ENCODE assay signal across 23 mouse cellular contexts in the genomic region with DNA sequence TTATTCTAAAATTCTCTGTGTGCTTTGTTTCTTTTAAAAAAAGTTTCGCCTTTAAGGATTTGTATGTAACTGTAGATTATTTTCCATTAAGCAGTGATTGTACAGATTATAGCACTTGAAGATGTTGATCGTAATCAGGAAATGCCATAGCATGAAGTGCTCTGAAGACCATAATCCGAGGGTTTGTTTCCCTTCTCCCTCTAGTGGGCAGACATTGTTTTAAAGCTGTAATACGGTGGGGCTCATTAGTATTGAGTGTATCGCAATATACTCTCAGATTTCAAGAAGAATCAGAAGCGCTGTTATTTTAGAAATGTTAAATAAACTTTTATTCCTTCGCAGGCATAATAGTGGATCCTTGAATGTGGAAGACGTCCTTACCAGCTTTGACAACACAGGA. TPM values are rescaled to one million over a fixed set of nuclear protein-coding genes. Genes with fewer than 3 reads are reported as not detected.
DNase-seq lines count a peak whose midpoint lies in the region; ATAC-seq and TF ChIP-seq lines count a peak whose summit lies in the region.
"Had no signal": no experiment of that assay in that cellular context is flagged by ENCODE, and none has a peak within 500 bp of the region (broad histone marks: within the 10 kb centered on the region; RNA-seq: fewer than 3 reads in every experiment).

No protein-coding gene starts in this region.

- WGBS in forebrain, postnatal 0 days, result 79% methylated on average over 8 of the region's 8 CpGs
- 85% methylated on average over 8 of the region's 8 CpGs for WGBS in forebrain, embryonic 11.5 days
- WGBS in kidney, postnatal 0 days, result 78% methylated on average over 8 of the region's 8 CpGs
- 89% methylated on average over 8 of the region's 8 CpGs for WGBS in midbrain, embryonic 11.5 days
- WGBS in midbrain, embryonic 10.5 days, result 91% methylated on average over 8 of the region's 8 CpGs
- 79% methylated on average over 8 of the region's 8 CpGs for WGBS in stomach, postnatal 0 days

- no peaks in the 10 kb centered on the region for H3K9me3 ChIP-seq in forebrain, postnatal 0 days (ENCODE audit: low read length)
- no peaks in the 10 kb centered on the region for H3K9me3 ChIP-seq in forebrain, embryonic 11.5 days (ENCODE audit: control insufficient read depth, low read length)
- H3K9me3 ChIP-seq in kidney, postnatal 0 days (replicated peaks; ENCODE audit: low read length), result no peaks in the 10 kb centered on the region
- H3K9me3 ChIP-seq in midbrain, embryonic 11.5 days (ENCODE audit: control insufficient read depth, low read length), result no peaks in the 10 kb centered on the region
- H3K9me3 ChIP-seq in midbrain, embryonic 10.5 days (replicated peaks), result no peaks in the 10 kb centered on the region
- H3K9me3 ChIP-seq in stomach, postnatal 0 days (ENCODE audit: control insufficient read depth, low read length), result no peaks in the 10 kb centered on the region
- H3K9me3 ChIP-seq: embryonic facial prominence, embryonic 10.5 days; G1E; heart, embryonic 12.5 days; hindbrain, embryonic 12.5 days; midbrain, embryonic 13.5 days had no signal

- no peak overlapping the region for H3K9ac ChIP-seq in forebrain, postnatal 0 days
- no peak overlapping the region for H3K9ac ChIP-seq in forebrain, embryonic 11.5 days (ENCODE audit: low read length)
- no peak overlapping the region for H3K9ac ChIP-seq in kidney, postnatal 0 days (ENCODE audit: low read depth, low read length)
- no peak overlapping the region for H3K9ac ChIP-seq in midbrain, embryonic 11.5 days (ENCODE audit: low read length)
- H3K9ac ChIP-seq in stomach, postnatal 0 days (ENCODE audit: low read length), result no peak overlapping the region
- H3K9ac ChIP-seq: heart, embryonic 12.5 days; hindbrain, embryonic 12.5 days; liver, embryonic 14.5 days; midbrain, embryonic 13.5 days had no signal

- no peak overlapping the region for H3K4me2 ChIP-seq in forebrain, postnatal 0 days (ENCODE audit: low read depth)
- no peak overlapping the region for H3K4me2 ChIP-seq in forebrain, embryonic 11.5 days (ENCODE audit: low read depth, low read length, severe bottlenecking)
- H3K4me2 ChIP-seq in kidney, postnatal 0 days (ENCODE audit: low read length), result no peak overlapping the region
- H3K4me2 ChIP-seq in midbrain, embryonic 11.5 days, result no peak overlapping the region
- no peak overlapping the region for H3K4me2 ChIP-seq in stomach, postnatal 0 days (replicated peaks; ENCODE audit: low read depth)
- H3K4me2 ChIP-seq: heart, embryonic 12.5 days; hindbrain, embryonic 12.5 days; midbrain, embryonic 13.5 days had no signal

- peak; percentile 58 for TF ChIP-seq CTCF in forebrain, postnatal 0 days (IDR thresholded peaks at IDR 0.05; ENCODE audit: low read depth)
- TF ChIP-seq CTCF in kidney, postnatal 0 days (IDR thresholded peaks at IDR 0.05; ENCODE audit: low read depth), result peak; percentile 54; the same call in 1 of the 2 replicates
- TF ChIP-seq CTCF in stomach, postnatal 0 days (IDR thresholded peaks at IDR 0.05; ENCODE audit: low read depth), result peak; percentile 55

- no peaks in the 10 kb centered on the region for H3K27me3 ChIP-seq in forebrain, postnatal 0 days (ENCODE audit: insufficient read depth, low read length)
- no peaks in the 10 kb centered on the region for H3K27me3 ChIP-seq in forebrain, embryonic 11.5 days (ENCODE audit: control insufficient read depth, insufficient read depth, low read length)
- no peaks in the 10 kb centered on the region for H3K27me3 ChIP-seq in kidney, postnatal 0 days (ENCODE audit: insufficient read depth, low read length)
- H3K27me3 ChIP-seq in midbrain, embryonic 11.5 days (ENCODE audit: control insufficient read depth, insufficient read depth, low read length), result no peaks in the 10 kb centered on the region
- peaks cover 4% of the 10 kb centered on the region for H3K27me3 ChIP-seq in midbrain, embryonic 10.5 days (ENCODE audit: low read depth, poor library complexity, severe bottlenecking)
- H3K27me3 ChIP-seq in stomach, postnatal 0 days (ENCODE audit: control insufficient read depth, insufficient read depth, low read length), result no peaks in the 10 kb centered on the region
- H3K27me3 ChIP-seq: heart, embryonic 12.5 days; hindbrain, embryonic 12.5 days; midbrain, embryonic 13.5 days had no signal

- H3K4me3 ChIP-seq in forebrain, postnatal 0 days (ENCODE audit: low read depth, low read length), result no peak overlapping the region
- H3K4me3 ChIP-seq in forebrain, embryonic 11.5 days (ENCODE audit: low read depth, low read length), result no peak overlapping the region
- H3K4me3 ChIP-seq in kidney, postnatal 0 days (replicated peaks; ENCODE audit: low read depth, low read length), result no peak overlapping the region
- no peak overlapping the region for H3K4me3 ChIP-seq in midbrain, embryonic 11.5 days (ENCODE audit: low read depth, low read length)
- H3K4me3 ChIP-seq in midbrain, embryonic 10.5 days, result no peak overlapping the region
- H3K4me3 ChIP-seq in stomach, postnatal 0 days (ENCODE audit: low read depth, low read length), result no peak overlapping the region
- H3K4me3 ChIP-seq: embryonic facial prominence, embryonic 10.5 days; heart, embryonic 12.5 days; hindbrain, embryonic 12.5 days; midbrain, embryonic 13.5 days had no signal

- no peak for TF ChIP-seq EP300 in stomach, postnatal 0 days (optimal IDR thresholded peaks at IDR 0.05)

- H3K4me1 ChIP-seq in forebrain, postnatal 0 days (ENCODE audit: insufficient read depth), result no peaks in the 10 kb centered on the region
- no peaks in the 10 kb centered on the region for H3K4me1 ChIP-seq in forebrain, embryonic 11.5 days (replicated peaks; ENCODE audit: control insufficient read depth, insufficient read depth, low read length)
- H3K4me1 ChIP-seq in kidney, postnatal 0 days (replicated peaks; ENCODE audit: insufficient read depth, low read length), result no peaks in the 10 kb centered on the region
- H3K4me1 ChIP-seq in midbrain, embryonic 11.5 days (ENCODE audit: control insufficient read depth, insufficient read depth, low read length), result no peaks in the 10 kb centered on the region
- H3K4me1 ChIP-seq in midbrain, embryonic 10.5 days, result 0 out of 2 replicates have a peak, but pooled peaks cover 2% of the 10 kb centered on the region
- H3K4me1 ChIP-seq in stomach, postnatal 0 days (replicated peaks; ENCODE audit: control insufficient read depth, insufficient read depth), result no peaks in the 10 kb centered on the region
- H3K4me1 ChIP-seq: heart, embryonic 12.5 days; hindbrain, embryonic 12.5 days; midbrain, embryonic 13.5 days had no signal

- ATAC-seq in forebrain, postnatal 0 days, result no peak
- ATAC-seq in forebrain, embryonic 11.5 days (replicated peaks; ENCODE audit: low FRiP score), result no peak
- no peak for ATAC-seq in kidney, postnatal 0 days (replicated peaks; ENCODE audit: low FRiP score, low read depth)
- no peak for ATAC-seq in midbrain, embryonic 11.5 days (ENCODE audit: low FRiP score)
- ATAC-seq in stomach, postnatal 0 days (ENCODE audit: low FRiP score, low TSS enrichment), result no peak
- ATAC-seq: CD4-positive, CD25-positive, alpha-beta regulatory T cell, adult 4 months; inflammation-experienced regulatory T-cells, adult 6 months; midbrain, embryonic 13.5 days had no signal

- no peaks in the 10 kb centered on the region for H3K36me3 ChIP-seq in forebrain, postnatal 0 days (ENCODE audit: insufficient read depth)
- no peaks in the 10 kb centered on the region for H3K36me3 ChIP-seq in forebrain, embryonic 11.5 days (ENCODE audit: control insufficient read depth, insufficient read depth, low read length)
- H3K36me3 ChIP-seq in kidney, postnatal 0 days (ENCODE audit: insufficient read depth, low read length), result no peaks in the 10 kb centered on the region
- H3K36me3 ChIP-seq in midbrain, embryonic 11.5 days (ENCODE audit: control insufficient read depth, insufficient read depth, low read length), result no peaks in the 10 kb centered on the region
- H3K36me3 ChIP-seq in midbrain, embryonic 10.5 days, result no peaks in the 10 kb centered on the region
- H3K36me3 ChIP-seq in stomach, postnatal 0 days (ENCODE audit: control insufficient read depth, insufficient read depth, low read length), result no peaks in the 10 kb centered on the region
- H3K36me3 ChIP-seq: embryonic facial prominence, embryonic 10.5 days; heart, embryonic 12.5 days; hindbrain, embryonic 12.5 days; midbrain, embryonic 13.5 days had no signal

- DNase-seq in forebrain, postnatal 0 days, result no peak
- no peak for DNase-seq in forebrain, embryonic 11.5 days (ENCODE audit: low spot score)
- DNase-seq in kidney, postnatal 0 days (ENCODE audit: low spot score), result no peak
- DNase-seq in kidney, postnatal 14 days, result no peak
- peak; percentile 44 for DNase-seq in midbrain, embryonic 11.5 days (ENCODE audit: low spot score, missing footprints)
- DNase-seq in midbrain, embryonic 10.5 days (ENCODE audit: low spot score), result no peak
- DNase-seq in stomach, postnatal 0 days (ENCODE audit: low spot score), result no peak
- DNase-seq: adrenal gland, adult 2 months; cerebellum, adult 11-12 months; cerebellum, postnatal 10 days; heart, postnatal 14 days; kidney, adult 8-10 months; kidney, postnatal 25 days; thymus, adult 2 months; thymus, postnatal 4 days had no signal

- H3K27ac ChIP-seq in forebrain, postnatal 0 days (ENCODE audit: low read depth, low read length), result no peak overlapping the region
- no peak overlapping the region for H3K27ac ChIP-seq in forebrain, embryonic 11.5 days (ENCODE audit: low read depth, low read length)
- H3K27ac ChIP-seq in kidney, postnatal 0 days, result no peak overlapping the region
- H3K27ac ChIP-seq in midbrain, embryonic 11.5 days (ENCODE audit: low read depth, low read length), result no peak overlapping the region
- no peak overlapping the region for H3K27ac ChIP-seq in midbrain, embryonic 10.5 days (replicated peaks)
- H3K27ac ChIP-seq in stomach, postnatal 0 days (replicated peaks), result no peak overlapping the region
- H3K27ac ChIP-seq: embryonic facial prominence, embryonic 10.5 days; hindbrain, embryonic 12.5 days; liver, embryonic 14.5 days; midbrain, embryonic 13.5 days had no signal

RNA-seq across cellular contexts. Expression of gene Camkmt, which starts 23.1 kb away (rescaled TPM):
- 11.6 and 14.3 TPM in 2 replicates for total RNA-seq in forebrain, postnatal 0 days (2014; rRNA removed)
- polyA plus RNA-seq in forebrain, postnatal 0 days (2015; fragmentation: Nextera tagmentation; extraction: Ambion mirVana), result 13.7 and 16.4 TPM in 2 replicates
- polyA plus RNA-seq in forebrain, embryonic 11.5 days (2014; fragmentation: Nextera tagmentation; extraction: Ambion mirVana), result 14.6 and 15.9 TPM in 2 replicates
- polyA plus RNA-seq in kidney, postnatal 0 days (2015; fragmentation: Nextera tagmentation; extraction: Ambion mirVana), result 14.4 and 15.7 TPM in 2 replicates
- polyA plus RNA-seq in midbrain, embryonic 11.5 days (2014; fragmentation: Nextera tagmentation; extraction: Ambion mirVana), result 14.9 and 17.0 TPM in 2 replicates
- polyA plus RNA-seq in midbrain, embryonic 10.5 days (2016; fragmentation: Nextera tagmentation; extraction: Ambion mirVana), result 12.1 and 13.3 TPM in 2 replicates
- polyA plus RNA-seq in stomach, postnatal 0 days (2015; fragmentation: Nextera tagmentation; extraction: Ambion mirVana), result 8.0 and 8.3 TPM in 2 replicates

RNA-seq across cellular contexts. Expression of gene Prepl, which starts 23.4 kb away (rescaled TPM):
- total RNA-seq in forebrain, postnatal 0 days (2014; rRNA removed), result 70.4 and 107 TPM in 2 replicates
- 89.4 and 105 TPM in 2 replicates for polyA plus RNA-seq in forebrain, postnatal 0 days (2015; fragmentation: Nextera tagmentation; extraction: Ambion mirVana)
- 45.2 and 46.4 TPM in 2 replicates for polyA plus RNA-seq in forebrain, embryonic 11.5 days (2014; fragmentation: Nextera tagmentation; extraction: Ambion mirVana)
- 25.8 and 26.2 TPM in 2 replicates for polyA plus RNA-seq in kidney, postnatal 0 days (2015; fragmentation: Nextera tagmentation; extraction: Ambion mirVana)
- polyA plus RNA-seq in midbrain, embryonic 11.5 days (2014; fragmentation: Nextera tagmentation; extraction: Ambion mirVana), result 60.0 and 61.7 TPM in 2 replicates
- polyA plus RNA-seq in midbrain, embryonic 10.5 days (2016; fragmentation: Nextera tagmentation; extraction: Ambion mirVana), result 30.9 and 40.9 TPM in 2 replicates
- polyA plus RNA-seq in stomach, postnatal 0 days (2015; fragmentation: Nextera tagmentation; extraction: Ambion mirVana), result 15.5 and 15.7 TPM in 2 replicates
